Mouse (Mus musculus) monocyte, adult 59 days (primary cell): ENCODE measurements around the gene Dcst1. TPM values are rescaled to one million over a fixed set of nuclear protein-coding genes. Genes with fewer than 3 reads are reported as not detected.

Experiments used
- total RNA-seq, 2 experiments: library from RNA; stranded (reverse); gene quantifications; one replicate each; pipeline ENCODE4 v1.2.4; 2023

Dcst1 gene
- not detected for total RNA-seq

GRCm38 (mm10) chr3:89365153-89365485 lies at the start of gene Dcst1:
Dcst1 (minus strand) TSS chr3:89365253.

GRCm38 (mm10) chr3:89411490-89412393 lies 46.7 kb upstream of the Dcst1 start, which contains the start of gene Flad1:
Flad1 (minus strand) TSS chr3:89411870.

GRCm38 (mm10) chr3:89402693-89403092 lies 37.6 kb upstream of the Dcst1 start, which contains the start of gene Lenep:
Lenep (minus strand) TSS chr3:89402793.

GRCm38 (mm10) chr3:89394006-89394893 lies 29.2 kb upstream of the Dcst1 start, which contains the start of gene Zbtb7b:
Zbtb7b (minus strand) TSS chr3:89394776.

GRCm38 (mm10) chr3:89361675-89362074 lies 3.4 kb downstream of the Dcst1 start, which contains the start of gene Dcst2:
Dcst2 (plus strand) TSS chr3:89361975.

DNA sequence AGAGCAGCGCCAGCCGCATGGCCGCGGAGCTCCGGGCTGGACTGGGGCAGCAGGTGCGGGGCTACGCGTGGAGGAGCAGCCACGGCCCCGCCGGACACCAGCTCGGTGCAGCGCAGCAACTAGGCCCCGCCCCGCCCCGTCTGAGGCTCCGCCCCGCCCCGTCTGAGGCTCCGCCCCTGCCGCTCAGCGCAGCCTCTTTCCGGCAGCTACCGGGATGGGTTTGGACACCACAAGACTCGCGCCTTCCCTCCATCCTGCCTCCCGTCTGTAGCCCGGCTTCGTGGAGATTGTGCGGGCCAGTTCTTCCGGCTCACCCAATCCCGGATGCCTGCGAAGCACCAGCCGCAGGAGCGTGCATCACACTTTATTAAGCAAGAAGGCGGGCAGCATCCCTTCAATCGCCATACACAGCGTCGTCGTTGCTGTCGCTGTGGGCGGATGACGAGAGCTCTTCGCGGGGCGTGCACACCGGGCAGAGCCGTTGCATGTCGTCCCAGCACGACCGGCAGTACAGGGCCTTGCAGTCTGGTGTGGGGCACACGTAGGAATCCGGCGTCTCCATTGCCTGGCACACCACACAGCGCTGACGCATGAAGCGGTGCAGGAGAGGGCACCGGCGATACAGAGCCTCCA lies 15.1 kb downstream of the Dcst1 start, which contains the start of gene Adam15:
TSS of gene Adam15 (minus strand) at position 128 of the 633 bp plus-strand sequence.

DNA sequence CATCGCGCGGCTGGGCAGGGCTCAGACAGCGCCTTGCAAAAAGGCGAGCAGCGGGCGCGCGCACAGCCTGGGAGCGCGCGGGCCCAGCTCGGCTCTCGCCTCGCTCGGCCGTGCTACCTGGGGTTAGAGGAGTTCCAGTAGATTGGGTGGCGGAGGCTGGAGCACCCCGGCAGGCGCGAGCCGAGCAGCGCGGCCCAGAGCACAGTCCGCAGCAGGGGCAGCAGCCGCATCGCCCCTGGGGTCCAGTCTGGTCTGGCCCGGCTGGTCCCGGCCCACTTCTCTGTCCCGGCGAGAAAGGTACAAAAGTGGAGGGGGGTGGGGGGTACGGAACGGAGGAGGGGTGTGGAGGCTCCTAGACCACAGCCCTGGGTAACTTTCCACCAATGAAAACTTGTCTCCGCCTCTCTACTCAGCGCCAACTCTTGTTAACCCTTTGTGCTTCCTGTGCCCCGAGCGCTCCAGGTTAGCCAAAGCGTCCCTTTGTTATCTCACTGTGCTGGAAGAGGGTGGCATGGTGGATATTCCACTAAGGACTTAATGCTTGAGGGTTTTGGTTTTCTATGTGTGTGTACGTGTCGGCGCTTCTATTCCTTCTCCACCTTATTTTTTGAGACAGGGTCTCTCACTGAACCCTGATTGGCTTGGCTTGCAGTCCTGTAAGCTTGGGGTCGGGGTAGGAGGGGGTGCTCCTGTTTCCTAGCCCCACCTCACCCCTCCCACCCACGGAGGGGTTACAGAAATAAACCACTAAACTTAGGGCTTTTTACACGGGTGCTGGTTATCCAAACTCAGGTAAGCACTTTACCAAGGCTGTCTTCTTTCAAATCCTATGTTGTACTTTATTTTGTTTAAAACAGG lies 27.1 kb downstream of the Dcst1 start, which contains the start of gene Efna4:
TSS of gene Efna4 (minus strand) at position 308 of the 858 bp plus-strand sequence.

GRCm38 (mm10) chr3:89322514-89323165 lies 42.4 kb downstream of the Dcst1 start, which contains the start of gene Efna3:
Efna3 (minus strand) TSS chr3:89322965.

Other genes with a start within 250 kb of the Dcst1 start
- not detected for gene Pklr, start 229.1 kb downstream of the Dcst1 start, total RNA-seq
- under 1 TPM in 1 of 2 experiments, not detected in 1; 0.31 TPM for gene Hcn3, start 205.1 kb downstream of the Dcst1 start, total RNA-seq
- gene Clk2, start 200.5 kb downstream of the Dcst1 start, total RNA-seq = 10 to 100 TPM; 79.1 to 83.2 TPM
- 10 to 100 TPM; 82.3 TPM for gene Scamp3, start 187.8 kb downstream of the Dcst1 start, total RNA-seq
- 10 to 100 TPM; 12.2 to 13.0 TPM for gene Fam189b, start 182.1 kb downstream of the Dcst1 start, total RNA-seq
- 100 to 1,000 TPM; 109 to 114 TPM for gene Gba, start 162.3 kb downstream of the Dcst1 start, total RNA-seq
- 1 to 10 TPM; 5.2 to 6.8 TPM for gene Thbs3, start 150.1 kb downstream of the Dcst1 start, total RNA-seq
- 10 to 100 TPM; 84.0 to 86.7 TPM for gene Mtx1, start 138.2 kb downstream of the Dcst1 start, total RNA-seq
- gene Muc1, start 136.2 kb downstream of the Dcst1 start, total RNA-seq = not detected
- gene Krtcap2, start 119.3 kb downstream of the Dcst1 start, total RNA-seq = 100 to 1,000 TPM in 1 of 2 experiments, 10 to 100 TPM in 1; 82.1 to 104 TPM
- 1 to 10 TPM in 1 of 2 experiments, under 1 TPM in 1; 0.18 to 1.1 TPM for gene Trim46, start 118.9 kb downstream of the Dcst1 start, total RNA-seq
- 10 to 100 TPM; 65.3 to 74.1 TPM for gene Dpm3, start 105.9 kb downstream of the Dcst1 start, total RNA-seq
- 10 to 100 TPM; 49.4 to 58.0 TPM for gene Slc50a1, start 94.7 kb downstream of the Dcst1 start, total RNA-seq
- gene Efna1, start 84.1 kb downstream of the Dcst1 start, total RNA-seq = under 1 TPM in 1 of 2 experiments, not detected in 1; 0.55 TPM
- gene Efna3, start 42.3 kb downstream of the Dcst1 start, total RNA-seq = not detected
- gene Efna4, start 27.2 kb downstream of the Dcst1 start, total RNA-seq = not detected
- 100 to 1,000 TPM; 163 to 179 TPM for gene Adam15, start 15.3 kb downstream of the Dcst1 start, total RNA-seq
- gene Dcst2, start 3.3 kb downstream of the Dcst1 start, total RNA-seq = not detected
- gene Zbtb7b, start 29.5 kb upstream of the Dcst1 start, total RNA-seq = 100 to 1,000 TPM; 130 to 146 TPM
- gene Lenep, start 37.5 kb upstream of the Dcst1 start, total RNA-seq = not detected
- 10 to 100 TPM; 20.0 to 28.1 TPM for gene Flad1, start 46.6 kb upstream of the Dcst1 start, total RNA-seq
- gene Cks1b, start 53.1 kb upstream of the Dcst1 start, total RNA-seq = 1 to 10 TPM; 6.1 to 6.2 TPM
- gene Shc1, start 53.2 kb upstream of the Dcst1 start, total RNA-seq = 100 to 1,000 TPM; 110 to 117 TPM
- 10 to 100 TPM; 47.6 to 47.8 TPM for gene Pygo2, start 65.0 kb upstream of the Dcst1 start, total RNA-seq
- 100 to 1,000 TPM; 114 to 127 TPM for gene Pbxip1, start 71.5 kb upstream of the Dcst1 start, total RNA-seq
- gene Pmvk, start 89.3 kb upstream of the Dcst1 start, total RNA-seq = 10 to 100 TPM; 11.1 to 16.8 TPM
- under 1 TPM; 0.12 to 0.21 TPM for gene Kcnn3, start 154.9 kb upstream of the Dcst1 start, total RNA-seq